Mouse (Mus musculus) central nervous system, embryonic 18 days (tissue): ENCODE measurements around the gene Mc3r. TPM values are rescaled to one million over a fixed set of nuclear protein-coding genes. Genes with fewer than 3 reads are reported as not detected.

Experiments
- polyA plus RNA-seq: library from polyadenylated mRNA; depleted of rRNA; stranded (reverse); fragments of >200 nt; gene quantifications from 2 replicates; pipeline ENCODE4 v1.2.3, GENCODE M21; 2012; rRNA removed

Mc3r gene
- polyA plus RNA-seq, result 0.53 and 0.62 TPM in 2 replicates

DNA sequence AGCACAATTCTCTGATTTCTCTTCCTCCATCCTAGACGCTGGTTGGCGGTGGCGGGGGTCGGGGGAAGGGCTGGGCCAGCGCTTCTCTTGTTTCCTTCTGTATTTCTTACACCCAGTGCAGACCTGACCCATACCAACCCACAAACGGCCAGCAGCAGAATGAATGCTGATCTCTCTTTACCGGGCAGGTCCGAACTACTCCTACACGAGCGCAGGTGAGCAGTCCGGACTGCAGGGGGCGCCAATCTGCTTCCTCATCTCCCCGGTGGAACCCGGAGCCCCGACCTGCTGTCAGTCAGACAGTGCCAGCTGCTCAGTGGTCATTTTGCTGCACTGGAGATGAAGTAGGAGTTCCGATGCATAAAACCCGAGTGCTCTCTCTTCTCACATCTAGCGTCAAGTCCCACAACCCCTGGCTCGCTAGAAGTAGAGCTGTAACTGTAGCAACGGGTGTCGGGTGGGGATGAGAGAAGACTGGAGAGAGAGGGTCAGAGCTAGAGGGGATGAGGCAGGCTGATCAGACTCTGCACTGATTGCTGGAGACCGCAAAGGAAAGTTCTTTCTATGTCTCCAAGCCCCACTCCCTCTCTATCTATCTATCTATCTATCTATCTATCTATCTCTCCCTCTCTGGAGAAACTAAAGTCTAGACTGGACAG lies at the start of gene Mc3r:
Mc3r (plus strand) TSS at position 387 of the 659 bp plus-strand sequence.

Other genes starting within 250 kb of the Mc3r start
- gene Cbln4, start 205.0 kb upstream of the Mc3r start, polyA plus RNA-seq, result 17.6 and 22.4 TPM in 2 replicates
- gene Fam210b, start 97.1 kb downstream of the Mc3r start, polyA plus RNA-seq, result 20.7 and 25.6 TPM in 2 replicates
- gene Aurka, start 122.0 kb downstream of the Mc3r start, polyA plus RNA-seq, result 9.3 and 10.4 TPM in 2 replicates
- gene Cstf1, start 122.2 kb downstream of the Mc3r start, polyA plus RNA-seq, result 33.9 and 34.7 TPM in 2 replicates
- gene Cass4, start 145.3 kb downstream of the Mc3r start, polyA plus RNA-seq, result 0.05 TPM in 2 replicates
- gene Rtf2, start 192.1 kb downstream of the Mc3r start, polyA plus RNA-seq, result 70.1 and 72.9 TPM in 2 replicates
- not detected in 2 replicates for gene Gcnt7, start 210.1 kb downstream of the Mc3r start, polyA plus RNA-seq
- gene Fam209, start 224.0 kb downstream of the Mc3r start, polyA plus RNA-seq, result 0.43 and 0.71 TPM in 2 replicates